Mouse (Mus musculus) forebrain, embryonic 13.5 days (tissue): ENCODE data around the gene Slc23a4. TPM values are rescaled to one million over a fixed set of nuclear protein-coding genes. Genes with fewer than 3 reads are reported as not detected.
A peak's percentile ranks its signal among the peaks of the same experiment; 100 is the strongest.

Experiments
- ATAC-seq: fragments of 200-750 bp; cut with Nextera tagmentation; 2 replicates; pipeline ENCODE4 v1.8.0; 2017
- H3K27ac ChIP-seq: fragments of 300-500 bp; sonication (generic); 2 replicates; pipeline ENCODE4 v1.5.1; 2015; ENCODE audit warnings: inconsistent platforms, mild to moderate bottlenecking, moderate library complexity
- H3K27me3 ChIP-seq: fragments of 300-500 bp; sonication (generic); 2 replicates; pipeline ENCODE4 v1.6.1; 2015; ENCODE audit warnings: mild to moderate bottlenecking, inconsistent platforms
- H3K36me3 ChIP-seq: fragments of 300-500 bp; sonication (generic); 2 replicates; pipeline ENCODE4 v1.6.1; 2015; ENCODE audit warnings: mild to moderate bottlenecking, inconsistent platforms; ENCODE audit not compliant: poor library complexity, severe bottlenecking
- H3K4me1 ChIP-seq: fragments of 300-500 bp; sonication (generic); 2 replicates; pipeline ENCODE4 v1.6.1; 2015; ENCODE audit warnings: inconsistent platforms
- H3K4me2 ChIP-seq: fragments of 300-500 bp; sonication (generic); 2 replicates; pipeline ENCODE4 v1.6.1; 2015; ENCODE audit warnings: inconsistent platforms, mild to moderate bottlenecking, moderate library complexity
- H3K4me3 ChIP-seq: fragments of 300-500 bp; sonication (generic); 2 replicates; pipeline ENCODE4 v1.5.1; 2015; ENCODE audit warnings: mild to moderate bottlenecking, inconsistent platforms
- H3K9ac ChIP-seq: fragments of 300-500 bp; sonication (generic); 2 replicates; pipeline ENCODE4 v1.6.1; 2015; ENCODE audit warnings: mild to moderate bottlenecking, inconsistent platforms
- H3K9me3 ChIP-seq: fragments of 300-500 bp; sonication (generic); replicated peaks from 2 replicates; pipeline ENCODE4 v1.6.1; 2016; ENCODE audit warnings: inconsistent platforms
- WGBS: fragments of 180-500 bp; shearing (Covaris S2); methylation state at CpG from one replicate; pipeline ENCODE4 v1.1.7; 2015; 5-methylcytosine and 5-hydroxymethylcytosine counted together
- polyA plus RNA-seq: library from polyadenylated mRNA; unstranded; fragments of >200 nt; fragmentation: Nextera tagmentation; extraction: Ambion mirVana; gene quantifications from 2 replicates; pipeline ENCODE4 v1.2.1, GENCODE M21; 2015

Slc23a4 gene
- polyA plus RNA-seq, 1 experiment from 2014 or later = 0.74 TPM

DNA sequence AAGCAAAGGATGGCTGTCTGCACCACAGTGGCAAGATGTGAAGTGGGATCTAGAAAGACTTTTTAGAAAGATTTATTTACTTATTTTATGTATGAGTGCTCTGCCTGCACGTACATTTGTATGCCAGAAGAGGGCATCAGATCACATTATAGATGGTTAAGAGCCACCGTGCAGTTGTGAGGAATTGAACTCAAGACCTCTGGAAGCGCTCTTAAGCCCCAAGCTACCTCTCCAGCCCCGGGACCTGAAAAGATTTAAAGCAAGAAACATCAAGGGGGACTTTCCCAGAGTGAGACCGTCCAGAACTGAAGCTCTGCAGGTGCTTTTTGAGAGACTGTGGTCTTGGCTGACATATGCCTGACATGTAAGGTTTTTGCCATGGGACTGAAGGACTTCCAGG is 51.5 kb downstream of the Slc23a4 start:
- no peak overlapping the region for H3K4me3 ChIP-seq
- no peak overlapping the region for H3K9ac ChIP-seq
- H3K4me1 ChIP-seq = no peaks in the 10 kb centered on the region
- WGBS = 77% methylated on average over 5 of the region's 5 CpGs
- ATAC-seq = no peak
- no peak overlapping the region for H3K4me2 ChIP-seq
- H3K36me3 ChIP-seq = no peaks in the 10 kb centered on the region
- no peaks in the 10 kb centered on the region for H3K9me3 ChIP-seq
- H3K27me3 ChIP-seq = no peaks in the 10 kb centered on the region
- H3K27ac ChIP-seq = no peak overlapping the region

DNA sequence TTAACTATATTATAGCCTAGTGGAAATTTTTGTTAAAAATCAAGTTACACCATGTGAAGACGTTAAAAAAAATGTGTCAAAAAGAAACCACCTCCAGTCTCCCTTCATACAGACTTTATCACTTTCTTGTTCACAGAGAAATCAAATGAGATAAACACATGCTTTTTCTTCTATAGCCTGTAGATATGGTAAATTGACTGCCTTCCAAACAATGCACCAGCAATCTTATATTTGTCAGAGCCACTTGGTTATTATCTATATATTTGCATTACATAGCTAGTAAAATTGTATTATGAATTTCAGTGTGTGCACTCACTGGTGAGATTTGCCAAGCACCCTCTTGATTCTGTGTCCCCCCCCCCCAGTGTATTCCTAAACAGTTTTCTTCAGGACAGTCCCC is 55.6 kb downstream of the Slc23a4 start:
- no peaks in the 10 kb centered on the region for H3K27me3 ChIP-seq
- no peaks in the 10 kb centered on the region for H3K9me3 ChIP-seq
- H3K4me3 ChIP-seq = no peak overlapping the region
- no peak overlapping the region for H3K27ac ChIP-seq
- H3K4me1 ChIP-seq = no peaks in the 10 kb centered on the region
- H3K36me3 ChIP-seq = no peaks in the 10 kb centered on the region
- 90% methylated on average over 1 of the region's 1 CpGs for WGBS
- no peak for ATAC-seq
- H3K9ac ChIP-seq = no peak overlapping the region
- no peak overlapping the region for H3K4me2 ChIP-seq

DNA sequence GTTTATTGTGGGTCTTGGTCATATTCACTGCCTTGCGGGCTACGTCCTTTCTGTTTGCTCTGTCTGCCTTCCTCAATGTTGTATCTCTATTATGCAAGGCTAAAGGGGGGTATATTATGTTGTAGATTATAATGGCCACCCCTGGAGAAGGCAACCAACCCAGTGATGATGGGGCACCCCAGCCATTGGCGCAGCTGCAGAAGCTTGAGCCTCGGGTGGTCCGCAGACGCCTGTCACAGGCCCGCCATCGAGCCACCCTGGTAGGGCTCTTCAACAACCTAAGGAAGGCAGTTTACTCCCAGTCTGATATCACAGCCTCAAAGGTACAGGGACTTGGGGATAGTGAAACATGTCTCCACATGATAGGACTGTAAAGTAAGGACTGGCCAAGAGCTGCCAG is 60.6 kb downstream of the Slc23a4 start:
- H3K9ac ChIP-seq = no peak overlapping the region
- no peaks in the 10 kb centered on the region for H3K9me3 ChIP-seq
- 94% methylated on average over 8 of the region's 8 CpGs for WGBS
- no peak overlapping the region for H3K4me2 ChIP-seq
- no peak overlapping the region for H3K27ac ChIP-seq
- no peaks in the 10 kb centered on the region for H3K4me1 ChIP-seq
- ATAC-seq = no peak
- H3K27me3 ChIP-seq = no peaks in the 10 kb centered on the region
- H3K36me3 ChIP-seq = no peaks in the 10 kb centered on the region
- H3K4me3 ChIP-seq = no peak overlapping the region

DNA sequence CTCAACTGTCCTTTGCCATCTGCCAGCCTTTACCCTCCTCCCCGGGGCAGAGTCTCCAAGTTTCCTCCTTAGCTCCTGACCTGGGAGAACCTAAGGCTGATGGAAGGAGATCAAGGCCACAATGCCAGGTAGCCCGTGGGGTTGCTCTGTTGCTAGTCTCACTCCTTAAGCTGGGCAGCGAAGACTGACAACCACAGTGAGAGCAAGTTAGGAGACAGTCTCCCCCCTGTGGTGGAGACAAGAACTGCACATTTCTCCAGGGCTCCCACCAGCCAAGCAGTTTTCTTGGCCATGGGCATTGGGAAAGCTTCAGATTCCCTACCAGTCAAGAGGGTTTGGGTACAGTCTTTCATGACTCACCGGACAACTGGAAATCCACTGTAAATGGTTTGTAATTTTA is 61.0 kb downstream of the Slc23a4 start:
- no peak overlapping the region for H3K4me3 ChIP-seq
- no peak overlapping the region for H3K9ac ChIP-seq
- H3K27me3 ChIP-seq = no peaks in the 10 kb centered on the region
- no peaks in the 10 kb centered on the region for H3K9me3 ChIP-seq
- no peaks in the 10 kb centered on the region for H3K36me3 ChIP-seq
- ATAC-seq = no peak
- H3K4me1 ChIP-seq = no peaks in the 10 kb centered on the region
- no peak overlapping the region for H3K4me2 ChIP-seq
- no peak overlapping the region for H3K27ac ChIP-seq
- 41% methylated on average over 4 of the region's 4 CpGs for WGBS

DNA sequence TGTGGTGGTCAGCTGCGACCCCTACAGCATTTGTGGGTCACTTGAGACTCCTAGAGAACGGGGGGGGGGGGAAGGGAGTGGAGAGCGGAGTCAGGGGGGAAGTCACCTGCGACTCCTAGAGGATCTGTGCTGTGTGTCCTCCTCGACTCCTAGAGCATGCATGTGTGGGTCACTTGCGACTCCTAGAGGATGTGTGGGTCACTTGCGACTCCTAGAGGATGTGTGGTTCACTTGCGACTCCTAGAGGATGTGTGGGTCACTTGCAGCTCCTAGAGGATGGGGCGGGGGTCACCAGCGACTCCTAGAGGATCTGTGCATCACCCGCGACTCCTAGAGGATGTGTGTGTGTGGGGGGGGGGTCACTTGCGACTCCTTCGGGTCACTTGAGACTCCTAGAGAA is 66.3 kb downstream of the Slc23a4 start:
- Histone ChIP-seq H3K27me3 (no peaks in the 10 kb centered on the region), H3K4me1 (no peaks in the 10 kb centered on the region), H3K27ac (no peak overlapping the region), H3K9me3 (no peaks in the 10 kb centered on the region), H3K9ac (no peak overlapping the region), H3K4me3 (no peak overlapping the region), H3K36me3 (no peaks in the 10 kb centered on the region), H3K4me2 (no peak overlapping the region)
- WGBS = 50% methylated on average over 13 of the region's 14 CpGs
- no peak for ATAC-seq

DNA sequence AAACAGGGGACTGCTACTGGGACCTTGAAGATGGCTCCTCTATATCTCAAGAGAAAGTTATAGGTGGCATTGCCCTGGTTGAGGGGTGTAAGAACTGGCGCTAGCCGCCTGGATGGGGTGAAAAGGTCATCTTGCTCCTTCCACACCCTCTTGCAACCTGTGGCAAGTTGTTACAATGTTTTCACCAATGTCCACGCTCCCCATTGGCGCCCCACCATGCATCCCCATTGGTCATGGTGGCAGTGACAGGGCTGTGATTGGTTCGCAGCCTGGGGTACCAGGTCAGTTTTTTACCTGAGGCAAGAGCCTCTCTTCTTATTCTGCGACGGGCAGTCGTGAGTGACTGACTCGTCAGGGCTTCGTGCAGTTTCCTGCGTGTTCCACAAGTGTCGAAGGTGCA is 67.6 kb downstream of the Slc23a4 start:
- no peak overlapping the region for H3K9ac ChIP-seq
- no peaks in the 10 kb centered on the region for H3K27me3 ChIP-seq
- no peaks in the 10 kb centered on the region for H3K4me1 ChIP-seq
- no peak overlapping the region for H3K4me3 ChIP-seq
- H3K9me3 ChIP-seq = no peaks in the 10 kb centered on the region
- WGBS = 95% methylated on average over 12 of the region's 12 CpGs
- no peak overlapping the region for H3K4me2 ChIP-seq
- no peaks in the 10 kb centered on the region for H3K36me3 ChIP-seq
- no peak for ATAC-seq
- no peak overlapping the region for H3K27ac ChIP-seq

DNA sequence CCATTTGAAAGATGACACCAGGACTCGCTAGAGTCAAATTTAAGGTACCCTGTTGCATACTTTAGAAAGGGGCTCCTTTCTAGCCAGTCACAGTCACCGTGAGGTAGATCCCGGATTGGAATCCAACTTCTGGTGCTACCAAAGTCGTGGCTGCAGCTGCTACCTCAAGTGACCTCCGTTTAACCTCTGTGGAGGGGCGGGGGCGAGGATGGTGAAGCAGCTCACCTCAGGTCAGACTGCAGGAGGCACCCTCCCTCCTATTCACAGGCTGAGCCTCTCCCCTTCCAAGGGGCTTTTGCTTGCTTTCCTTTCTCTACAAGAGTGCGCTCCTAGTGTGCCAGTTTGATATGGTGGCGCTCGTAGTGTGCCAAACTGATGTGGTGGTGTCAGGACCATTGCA is 68.2 kb downstream of the Slc23a4 start, which contains the start of gene Stra8:
Gene Stra8, plus strand, starts transcription at position 208 of the 400 bp plus-strand sequence.
- H3K27ac ChIP-seq = no peak within 1 kb of the TSS
- H3K27me3 ChIP-seq = no peaks in the 10 kb centered on the region
- 50% methylated on average over 10 of the region's 10 CpGs for WGBS
- no peaks in the 10 kb centered on the region for H3K9me3 ChIP-seq
- no peak within 1 kb of the TSS for H3K4me2 ChIP-seq
- no peak within 1 kb of the TSS for H3K9ac ChIP-seq
- H3K4me3 ChIP-seq = no peak within 1 kb of the TSS
- H3K4me1 ChIP-seq = no peaks in the 10 kb centered on the region
- ATAC-seq = no peak
- H3K36me3 ChIP-seq = no peaks in the 10 kb centered on the region

DNA sequence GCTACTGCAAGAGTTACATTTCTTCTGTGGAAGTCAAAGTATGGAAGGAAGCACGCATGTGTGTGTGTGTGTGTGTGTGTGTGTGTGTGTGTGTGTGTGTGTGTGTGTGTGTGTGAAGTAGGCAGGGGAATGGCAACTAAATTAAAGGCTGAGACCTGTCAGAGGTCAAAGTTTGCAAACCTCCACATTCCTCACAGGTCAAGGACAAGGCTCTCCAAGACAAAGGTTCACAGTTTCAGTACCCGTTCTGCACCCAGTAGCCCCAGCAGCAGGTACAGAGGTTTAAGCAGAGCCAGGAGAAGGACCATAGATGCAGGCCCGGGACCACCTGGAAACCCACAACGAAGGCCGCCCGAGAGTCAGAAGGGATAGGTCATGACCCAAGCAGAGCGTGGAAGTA is 69.1 kb downstream of the Slc23a4 start:
- H3K27ac ChIP-seq = no peak overlapping the region
- no peak overlapping the region for H3K9ac ChIP-seq
- H3K27me3 ChIP-seq = no peaks in the 10 kb centered on the region
- no peak overlapping the region for H3K4me3 ChIP-seq
- no peaks in the 10 kb centered on the region for H3K4me1 ChIP-seq
- WGBS = 81% methylated on average over 7 of the region's 7 CpGs
- H3K4me2 ChIP-seq = no peak overlapping the region
- H3K36me3 ChIP-seq = no peaks in the 10 kb centered on the region
- no peak for ATAC-seq
- H3K9me3 ChIP-seq = no peaks in the 10 kb centered on the region

DNA sequence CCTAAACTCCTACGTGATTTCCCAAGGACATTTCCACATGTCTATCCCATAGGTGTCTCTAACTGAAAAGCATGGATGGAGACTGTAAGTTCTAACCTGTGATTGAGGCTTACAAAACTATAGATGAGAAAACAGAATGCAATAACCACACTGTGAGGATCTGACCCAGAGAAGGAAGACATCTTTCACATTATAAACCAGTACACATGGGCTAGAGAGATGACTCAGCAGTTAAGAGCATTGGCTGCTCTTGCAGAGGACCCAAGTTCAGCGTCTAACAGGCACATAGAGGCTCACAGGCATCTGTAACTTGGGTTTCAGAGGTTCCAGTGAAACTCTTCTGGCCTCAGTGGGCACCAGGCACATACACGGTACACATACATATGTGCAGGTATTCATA is 73.7 kb downstream of the Slc23a4 start:
- H3K36me3 ChIP-seq = no peaks in the 10 kb centered on the region
- H3K4me1 ChIP-seq = peaks cover 8% of the 10 kb centered on the region
- 90% methylated on average over 3 of the region's 3 CpGs for whole genome bisulfite sequencing
- H3K4me3 ChIP-seq = no peak overlapping the region
- no peaks in the 10 kb centered on the region for H3K9me3 ChIP-seq
- H3K4me2 ChIP-seq = no peak overlapping the region
- H3K27ac ChIP-seq = no peak overlapping the region
- ATAC-seq = no peak
- H3K9ac ChIP-seq = no peak overlapping the region
- H3K27me3 ChIP-seq = no peaks in the 10 kb centered on the region

DNA sequence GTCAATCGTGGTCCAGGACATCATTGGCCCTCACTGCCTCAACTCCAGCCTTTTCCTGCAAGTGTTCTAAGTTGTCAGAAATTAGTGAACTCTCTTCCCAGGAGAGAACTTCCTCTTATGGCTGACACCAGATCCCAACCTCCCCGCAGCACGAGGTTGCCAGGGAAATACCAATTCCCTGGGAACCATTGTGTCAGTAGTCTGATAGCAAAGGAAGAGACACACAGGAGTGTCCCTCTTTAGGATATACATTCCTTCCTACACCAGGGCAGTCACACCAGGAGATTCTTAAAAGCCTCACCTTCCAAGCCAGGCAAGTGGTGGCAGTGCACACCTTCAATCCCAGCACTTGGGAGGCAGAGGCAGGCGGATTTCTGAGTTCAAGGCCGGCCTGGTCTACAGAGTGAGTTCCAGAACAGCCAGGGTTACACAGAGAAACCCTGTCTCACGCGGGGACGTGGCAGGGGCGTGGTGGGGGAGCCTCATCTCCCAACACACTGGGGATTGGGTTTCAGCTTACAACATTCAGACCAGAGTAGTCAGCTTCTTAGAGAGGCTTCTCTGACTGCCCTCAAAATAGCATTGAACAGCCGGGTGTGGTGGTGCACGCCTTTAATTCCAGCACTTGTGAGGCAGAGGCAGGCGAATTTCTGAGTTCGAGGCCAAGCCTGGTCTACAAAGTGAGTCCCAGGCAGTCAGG is 74.7 kb downstream of the Slc23a4 start:
- Histone ChIP-seq H3K4me1 (peaks cover 8% of the 10 kb centered on the region), H3K4me2 (no peak overlapping the region), H3K27me3 (no peaks in the 10 kb centered on the region), H3K9me3 (no peaks in the 10 kb centered on the region), H3K36me3 (no peaks in the 10 kb centered on the region), H3K4me3 (no peak overlapping the region), H3K9ac (no peak overlapping the region), H3K27ac (no peak overlapping the region)
- 87% methylated on average over 13 of the region's 13 CpGs for WGBS
- no peak for ATAC-seq

DNA sequence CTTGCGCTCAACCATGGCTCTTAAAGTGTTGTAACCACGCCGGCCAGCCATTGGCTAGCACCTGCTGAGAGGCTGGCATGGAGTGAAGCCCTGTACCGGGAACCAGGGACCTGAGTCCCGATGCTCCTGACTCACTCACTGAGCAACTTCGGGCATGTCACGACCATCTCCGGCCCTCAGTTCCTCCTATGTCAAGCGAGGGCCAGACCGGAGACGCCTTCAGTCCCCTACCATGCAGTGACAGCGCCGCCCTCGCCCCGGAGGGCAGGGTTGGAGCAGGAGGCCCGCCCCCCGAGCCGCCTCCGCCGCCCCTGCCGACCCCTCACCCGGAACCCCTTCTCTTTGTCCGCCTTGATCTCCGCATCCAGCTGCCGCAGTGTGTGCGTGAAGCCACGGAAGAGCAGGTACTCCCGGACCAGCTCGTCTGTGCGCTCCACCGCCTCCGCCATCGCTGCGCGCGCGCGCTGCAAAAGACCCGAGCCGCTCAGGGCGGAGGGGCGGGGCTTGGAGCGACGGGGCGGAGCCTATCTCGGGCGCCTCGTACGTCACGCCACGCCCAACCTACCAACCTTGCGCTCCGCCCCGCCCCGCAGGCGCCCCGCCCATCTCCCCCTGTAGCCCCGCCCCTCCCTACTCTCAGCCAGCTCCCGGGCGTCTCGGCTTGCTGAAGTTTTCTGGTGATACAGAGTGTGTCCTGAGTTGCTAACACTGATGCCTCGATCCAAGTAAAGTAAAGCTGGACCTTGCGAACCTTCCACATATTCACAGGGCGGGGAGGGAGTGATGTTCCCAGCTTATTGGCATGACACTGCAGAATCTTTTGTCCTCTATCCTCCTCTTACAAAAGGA is 77.6 kb downstream of the Slc23a4 start, which contains the start of gene Wdr91:
Gene Wdr91, minus strand, starts transcription at position 506 of the 849 bp plus-strand sequence.
- Histone ChIP-seq H3K4me2 (peak within 1 kb of the TSS; percentile 69), H3K36me3 (peaks cover 26% of the 10 kb centered on the region), H3K9ac (peak within 1 kb of the TSS; percentile 78), H3K27me3 (no peaks in the 10 kb centered on the region), H3K4me3 (peak within 1 kb of the TSS; percentile 77), H3K27ac (peak within 1 kb of the TSS; percentile 73), H3K9me3 (no peaks in the 10 kb centered on the region), H3K4me1 (peaks cover 8% of the 10 kb centered on the region)
- 0% methylated on average over 61 of the region's 64 CpGs for WGBS
- peak; percentile 94 for ATAC-seq

DNA sequence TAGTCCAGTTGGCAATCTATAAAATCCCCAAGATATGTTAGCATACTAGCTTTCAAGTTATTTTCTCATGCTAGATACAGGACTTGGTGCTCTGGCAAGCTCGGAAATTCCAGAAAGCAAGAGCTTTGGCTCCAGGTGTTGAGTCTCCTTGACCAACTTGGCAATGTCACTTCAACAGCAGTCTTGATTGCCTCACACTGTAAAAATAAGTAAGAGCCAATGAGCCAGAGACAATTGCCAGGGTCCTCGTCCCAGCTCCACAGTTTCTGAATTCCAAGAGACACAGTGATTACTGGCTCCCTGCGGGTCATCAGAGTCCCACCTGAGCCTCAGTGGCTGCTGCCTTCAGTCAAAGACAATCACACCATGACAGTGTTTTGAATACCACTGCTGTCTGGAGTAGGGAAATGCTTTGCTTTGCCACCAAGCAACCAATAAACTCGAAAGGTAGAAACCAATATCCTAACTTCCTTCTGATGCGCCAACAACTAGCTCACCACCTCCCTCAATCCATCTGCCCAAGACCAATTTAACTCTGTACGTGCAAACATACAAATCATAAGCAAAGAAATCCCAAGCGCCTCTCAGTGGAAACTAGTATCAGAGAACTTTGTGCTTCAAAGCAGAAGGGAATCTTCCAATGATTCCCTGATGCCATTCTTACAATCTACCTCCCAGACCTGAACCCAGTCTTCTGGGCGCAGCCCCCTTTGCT is 78.4 kb downstream of the Slc23a4 start:
- Histone ChIP-seq H3K9ac (peak overlapping the region; percentile 78), H3K4me1 (peaks cover 8% of the 10 kb centered on the region), H3K4me2 (peak overlapping the region; percentile 69), H3K4me3 (peak overlapping the region; percentile 77), H3K27ac (no peak overlapping the region), H3K36me3 (peaks cover 32% of the 10 kb centered on the region), H3K27me3 (no peaks in the 10 kb centered on the region), H3K9me3 (no peaks in the 10 kb centered on the region)
- no peak for ATAC-seq
- WGBS = 51% methylated on average over 8 of the region's 8 CpGs
